Comparison of ENCODE assay signal across 8 mouse cellular contexts in genomic region chr9:111056798-111057543, GRCm38 (mm10). TPM values are rescaled to one million over a fixed set of nuclear protein-coding genes. Genes with fewer than 3 reads are reported as not detected.
DNase-seq lines count a peak whose midpoint lies in the region; ATAC-seq and TF ChIP-seq lines count a peak whose summit lies in the region.

Ccrl2 (minus strand) TSS chr9:111057519.

- ATAC-seq in intestine, embryonic 16.5 days = peak; percentile 85
- ATAC-seq in neural tube, embryonic 15.5 days (ENCODE audit: low FRiP score) = no peak

- peak within 1 kb of the TSS; percentile 65 for H3K9ac ChIP-seq in intestine, embryonic 16.5 days (ENCODE audit: low read depth, low read length)
- H3K9ac ChIP-seq in neural tube, embryonic 15.5 days (replicated peaks) = no peak within 1 kb of the TSS

- TF ChIP-seq CTCF in cortical plate, adult 2 months (IDR thresholded peaks at IDR 0.05; ENCODE audit: extremely low read depth, insufficient read depth, low read length) = no peak
- no peak for TF ChIP-seq CTCF in lung, adult 2 months (IDR thresholded peaks at IDR 0.05; ENCODE audit: insufficient read depth, low read length)

- no peaks in the 10 kb centered on the region for H3K36me3 ChIP-seq in intestine, embryonic 16.5 days (ENCODE audit: control insufficient read depth, insufficient read depth, low read length)
- no peaks in the 10 kb centered on the region for H3K36me3 ChIP-seq in neural tube, embryonic 15.5 days

- WGBS in intestine, embryonic 16.5 days = 12% methylated on average over 17 of the region's 17 CpGs
- WGBS in lung, adult 2 months = under 1% methylated on average over 17 of the region's 17 CpGs
- 61% methylated on average over 17 of the region's 17 CpGs for WGBS in neural tube, embryonic 15.5 days

- H3K27me3 ChIP-seq in intestine, embryonic 16.5 days (replicated peaks; ENCODE audit: control insufficient read depth, insufficient read depth, low read length) = no peaks in the 10 kb centered on the region
- H3K27me3 ChIP-seq in neural tube, embryonic 15.5 days (replicated peaks) = no peaks in the 10 kb centered on the region

- H3K4me2 ChIP-seq in intestine, embryonic 16.5 days (ENCODE audit: low read depth, low read length) = peak within 1 kb of the TSS; percentile 75
- H3K4me2 ChIP-seq in neural tube, embryonic 15.5 days = peak within 1 kb of the TSS; percentile 42

- H3K9me3 ChIP-seq in intestine, embryonic 16.5 days (ENCODE audit: control insufficient read depth, low read length) = no peaks in the 10 kb centered on the region
- H3K9me3 ChIP-seq in neural tube, embryonic 15.5 days (replicated peaks) = no peaks in the 10 kb centered on the region

- TF ChIP-seq POLR2A in cortical plate, adult 2 months (IDR thresholded peaks at IDR 0.05; ENCODE audit: extremely low read depth, insufficient read depth, low read length) = no peak
- peak; percentile 65; the same call in 1 of the 2 replicates for TF ChIP-seq POLR2A in lung, adult 2 months (IDR thresholded peaks at IDR 0.05; ENCODE audit: borderline replicate concordance, extremely low read depth, low read depth, low read length)

- DNase-seq in gastrocnemius, adult 18-20 months (ENCODE audit: low spot score) = peak; percentile 55
- DNase-seq in gastrocnemius, postnatal 4 days (ENCODE audit: low spot score in 2 of 2) = no peak
- peak; percentile 98 for DNase-seq in heart, adult 11 months
- DNase-seq in lung, adult 2 months = peak; percentile 64
- no peak for DNase-seq in cerebellum, postnatal 10 days

- H3K4me3 ChIP-seq in cortical plate, adult 2 months (ENCODE audit: insufficient read depth, low read length) = peak within 1 kb of the TSS; percentile 33
- peak within 1 kb of the TSS; percentile 51 for H3K4me3 ChIP-seq in intestine, embryonic 16.5 days (ENCODE audit: low read length)
- H3K4me3 ChIP-seq in lung, adult 2 months (replicated peaks; ENCODE audit: extremely low read depth, low read depth, low read length) = peak within 1 kb of the TSS; percentile 67
- peak within 1 kb of the TSS; percentile 15 for H3K4me3 ChIP-seq in neural tube, embryonic 15.5 days (replicated peaks)

- H3K27ac ChIP-seq in cortical plate, adult 2 months (ENCODE audit: insufficient read depth, low read length) = no peak within 1 kb of the TSS
- H3K27ac ChIP-seq in intestine, embryonic 16.5 days (ENCODE audit: low read length) = peak within 1 kb of the TSS; percentile 9; the same call in 1 of the 2 replicates
- 0 out of 2 replicates have a peak within 1 kb of the TSS, but pooled peaks have one; percentile 8 for H3K27ac ChIP-seq in neural tube, embryonic 15.5 days (replicated peaks)

- no peaks in the 10 kb centered on the region for H3K4me1 ChIP-seq in cortical plate, adult 2 months (ENCODE audit: control insufficient read depth, insufficient read depth, low read length)
- peaks cover 12% of the 10 kb centered on the region; the same call in 1 of the 2 replicates for H3K4me1 ChIP-seq in intestine, embryonic 16.5 days (ENCODE audit: control insufficient read depth, insufficient read depth, low read length)
- peaks cover 14% of the 10 kb centered on the region for H3K4me1 ChIP-seq in lung, adult 2 months (ENCODE audit: control insufficient read depth, insufficient read depth, low read length)
- H3K4me1 ChIP-seq in neural tube, embryonic 15.5 days = no peaks in the 10 kb centered on the region

RNA-seq across cellular contexts. Expression of gene Ccrl2, which starts in this region (rescaled TPM):
- 1 to 10 TPM; 7.7 to 7.9 TPM for total RNA-seq in gastrocnemius, adult 18-20 months (2021)
- 1 to 10 TPM; 1.4 to 1.8 TPM for total RNA-seq in gastrocnemius, postnatal 4 days (2021)
- polyA plus RNA-seq in cortical plate, adult 2 months (2012; rRNA removed) = 1.9 and 2.1 TPM in 2 replicates
- 1.9 and 2.5 TPM in 2 replicates for polyA plus RNA-seq in intestine, embryonic 16.5 days (2015; fragmentation: Nextera tagmentation; extraction: Ambion mirVana)
- polyA plus RNA-seq in lung, adult 2 months (2012; rRNA removed) = 43.9 and 51.2 TPM in 2 replicates
- 0.98 and 1.3 TPM in 2 replicates for polyA plus RNA-seq in neural tube, embryonic 15.5 days (2015; fragmentation: Nextera tagmentation; extraction: Ambion mirVana)

Comparison
In these comparisons a context has a peak if more than half of its experiments do, and no peak if none do; other contexts are left out.
1. RNA of gene Ccrl2 (polyA plus RNA-seq): 43.9 to 51.2 TPM in lung, adult 2 months; 1.9 to 2.5 TPM in intestine, embryonic 16.5 days, 1.9 to 2.1 TPM in cortical plate, adult 2 months and 0.98 to 1.3 TPM in neural tube, embryonic 15.5 days; every median in the first group is over 10 times any median in the second.
2. DNase-seq: peak in gastrocnemius, adult 18-20 months (single experiment), heart, adult 11 months (single experiment) and lung, adult 2 months (single experiment); none in gastrocnemius, postnatal 4 days (0 of 2) and cerebellum, postnatal 10 days (0 of 2).
3. H3K4me3 ChIP-seq: peak in every context shown above with its lines; median percentile 67 in lung, adult 2 months; 51 in intestine, embryonic 16.5 days; 33 in cortical plate, adult 2 months; 15 in neural tube, embryonic 15.5 days.